Mouse (Mus musculus): ENCODE measurements around the gene Lrp8. TPM values are rescaled to one million over a fixed set of nuclear protein-coding genes. Genes with fewer than 3 reads are reported as not detected.
A peak's percentile ranks its signal among the peaks of the same experiment; 100 is the strongest.

The Lrp8 gene
- polyA plus RNA-seq, 1 experiment from 2014 or later, result 0.82 TPM

- DNase-seq (ENCODE audit: low spot score), result peak; percentile 25
- no peak overlapping the region for H3K9ac ChIP-seq (ENCODE audit: low read depth, low read length)
- H3K27me3 ChIP-seq (ENCODE audit: insufficient read depth, low read length), result no peaks in the 10 kb centered on the region
- no peak for ATAC-seq (replicated peaks; ENCODE audit: low FRiP score, low read depth)
- WGBS, result 61% methylated on average over 10 of the region's 10 CpGs
- no peak overlapping the region for H3K27ac ChIP-seq
- no peak overlapping the region for H3K4me3 ChIP-seq (replicated peaks; ENCODE audit: low read depth, low read length)
- no peak for TF ChIP-seq CTCF (IDR thresholded peaks at IDR 0.05; ENCODE audit: low read depth)
- H3K9me3 ChIP-seq (replicated peaks; ENCODE audit: low read length), result no peaks in the 10 kb centered on the region
- no peaks in the 10 kb centered on the region for H3K4me1 ChIP-seq (replicated peaks; ENCODE audit: insufficient read depth, low read length)
- H3K36me3 ChIP-seq (ENCODE audit: insufficient read depth, low read length), result no peaks in the 10 kb centered on the region
- H3K4me2 ChIP-seq (ENCODE audit: low read length), result no peak overlapping the region
Measured at GRCm38 (mm10) chr4:107783541-107783940, 18.5 kb upstream of the Lrp8 start.

GRCm38 (mm10) chr4:107788841-107789240, 13.2 kb upstream of the Lrp8 start:
- H3K9ac ChIP-seq (ENCODE audit: low read depth, low read length), result no peak overlapping the region
- H3K36me3 ChIP-seq (ENCODE audit: insufficient read depth, low read length), result no peaks in the 10 kb centered on the region
- no peak overlapping the region for H3K4me3 ChIP-seq (replicated peaks; ENCODE audit: low read depth, low read length)
- H3K27me3 ChIP-seq (ENCODE audit: insufficient read depth, low read length), result no peaks in the 10 kb centered on the region
- 93% methylated on average over 6 of the region's 6 CpGs for WGBS
- no peaks in the 10 kb centered on the region for H3K4me1 ChIP-seq (replicated peaks; ENCODE audit: insufficient read depth, low read length)
- ATAC-seq (replicated peaks; ENCODE audit: low FRiP score, low read depth) (no peak), DNase-seq (ENCODE audit: low spot score) (no peak)
- no peak for TF ChIP-seq CTCF (IDR thresholded peaks at IDR 0.05; ENCODE audit: low read depth)
- H3K4me2 ChIP-seq (ENCODE audit: low read length), result no peak overlapping the region
- no peak overlapping the region for H3K27ac ChIP-seq
- H3K9me3 ChIP-seq (replicated peaks; ENCODE audit: low read length), result no peaks in the 10 kb centered on the region

- no peak for DNase-seq (ENCODE audit: low spot score)
- Histone ChIP-seq H3K4me2 (ENCODE audit: low read length) (no peak overlapping the region), H3K9ac (ENCODE audit: low read depth, low read length) (no peak overlapping the region), H3K4me1 (replicated peaks; ENCODE audit: insufficient read depth, low read length) (peaks cover 20% of the 10 kb centered on the region), H3K4me3 (replicated peaks; ENCODE audit: low read depth, low read length) (no peak overlapping the region), H3K27ac (no peak overlapping the region), H3K27me3 (ENCODE audit: insufficient read depth, low read length) (no peaks in the 10 kb centered on the region), H3K36me3 (ENCODE audit: insufficient read depth, low read length) (no peaks in the 10 kb centered on the region), H3K9me3 (replicated peaks; ENCODE audit: low read length) (no peaks in the 10 kb centered on the region)
- TF ChIP-seq CTCF (IDR thresholded peaks at IDR 0.05; ENCODE audit: low read depth), result no peak
- 81% methylated on average over 6 of the region's 6 CpGs for WGBS
- no peak for ATAC-seq (replicated peaks; ENCODE audit: low FRiP score, low read depth)
Measured at GRCm38 (mm10) chr4:107800801-107801200, 1.3 kb upstream of the Lrp8 start.

- Histone ChIP-seq H3K4me3 (replicated peaks; ENCODE audit: low read depth, low read length) (peak overlapping the region; percentile 56), H3K27me3 (ENCODE audit: insufficient read depth, low read length) (no peaks in the 10 kb centered on the region), H3K9ac (ENCODE audit: low read depth, low read length) (peak overlapping the region; percentile 58), H3K9me3 (replicated peaks; ENCODE audit: low read length) (no peaks in the 10 kb centered on the region), H3K4me1 (replicated peaks; ENCODE audit: insufficient read depth, low read length) (peaks cover 20% of the 10 kb centered on the region), H3K4me2 (ENCODE audit: low read length) (peak overlapping the region; percentile 99), H3K36me3 (ENCODE audit: insufficient read depth, low read length) (no peaks in the 10 kb centered on the region), H3K27ac (no peak overlapping the region)
- TF ChIP-seq CTCF (IDR thresholded peaks at IDR 0.05; ENCODE audit: low read depth), result peak; percentile 57
- WGBS, result 2% methylated on average over 36 of the region's 41 CpGs
- DNase-seq (ENCODE audit: low spot score) (peak; percentile 81), ATAC-seq (replicated peaks; ENCODE audit: low FRiP score, low read depth) (peak; percentile 8; the same call in 1 of the 2 replicates)
Measured at GRCm38 (mm10) chr4:107801366-107802184, 486 bp upstream of the Lrp8 start.

GRCm38 (mm10) chr4:107802450-107803331, 630 bp downstream of the Lrp8 start:
- Histone ChIP-seq H3K4me2 (ENCODE audit: low read length) (peak overlapping the region; percentile 99), H3K4me3 (replicated peaks; ENCODE audit: low read depth, low read length) (peak overlapping the region; percentile 56), H3K9ac (ENCODE audit: low read depth, low read length) (peak overlapping the region; percentile 58), H3K9me3 (replicated peaks; ENCODE audit: low read length) (no peaks in the 10 kb centered on the region), H3K36me3 (ENCODE audit: insufficient read depth, low read length) (no peaks in the 10 kb centered on the region), H3K4me1 (replicated peaks; ENCODE audit: insufficient read depth, low read length) (peaks cover 20% of the 10 kb centered on the region), H3K27ac (no peak overlapping the region), H3K27me3 (ENCODE audit: insufficient read depth, low read length) (no peaks in the 10 kb centered on the region)
- TF ChIP-seq CTCF (IDR thresholded peaks at IDR 0.05; ENCODE audit: low read depth), result no peak
- DNase-seq (ENCODE audit: low spot score) (peak; percentile 16), ATAC-seq (replicated peaks; ENCODE audit: low FRiP score, low read depth) (no peak)
- WGBS, result under 1% methylated on average over 59 of the region's 65 CpGs

- DNase-seq (ENCODE audit: low spot score) (peak; percentile 92), ATAC-seq (replicated peaks; ENCODE audit: low FRiP score, low read depth) (peak; percentile 97)
- Histone ChIP-seq H3K27ac (no peak overlapping the region), H3K27me3 (ENCODE audit: insufficient read depth, low read length) (no peaks in the 10 kb centered on the region), H3K9ac (ENCODE audit: low read depth, low read length) (no peak overlapping the region), H3K4me2 (ENCODE audit: low read length) (peak overlapping the region; percentile 99), H3K36me3 (ENCODE audit: insufficient read depth, low read length) (no peaks in the 10 kb centered on the region), H3K4me1 (replicated peaks; ENCODE audit: insufficient read depth, low read length) (peaks cover 20% of the 10 kb centered on the region), H3K4me3 (replicated peaks; ENCODE audit: low read depth, low read length) (peak overlapping the region; percentile 56), H3K9me3 (replicated peaks; ENCODE audit: low read length) (no peaks in the 10 kb centered on the region)
- no peak for TF ChIP-seq CTCF (IDR thresholded peaks at IDR 0.05; ENCODE audit: low read depth)
- under 1% methylated on average over 42 of the region's 46 CpGs for WGBS
Measured at GRCm38 (mm10) chr4:107803351-107804106, 1.5 kb downstream of the Lrp8 start.
